Mouse (Mus musculus) liver, embryonic 14.5 days (tissue): ENCODE data around the gene Dpp6. TPM values are rescaled to one million over a fixed set of nuclear protein-coding genes. Genes with fewer than 3 reads are reported as not detected.

Experiments
- ATAC-seq: fragments of 200-750 bp; cut with Nextera tagmentation; 2 replicates; pipeline ENCODE4 v1.8.0; 2017; ENCODE audit warnings: moderate number of reproducible peaks, mild to moderate bottlenecking, moderate library complexity; ENCODE audit not compliant: insufficient read depth
- DNase-seq, 3 experiments: peaks; one replicate each; pipeline ENCODE4 v3.0.0-alpha.2; 2012 to 2013; ENCODE audit warnings: low read depth in 3 of 3, low spot score in 3 of 3
- H3K27ac ChIP-seq: fragments of 300-500 bp; sonication (generic); 2 replicates; pipeline ENCODE4 v1.5.1; 2014; ENCODE audit warnings: moderate library complexity, mild to moderate bottlenecking, control low read depth, inconsistent platforms
- H3K27me3 ChIP-seq: fragments of 300-500 bp; sonication (generic); 2 replicates; pipeline ENCODE4 v1.6.1; 2014; ENCODE audit warnings: mild to moderate bottlenecking, low read length, moderate library complexity; ENCODE audit not compliant: control insufficient read depth, insufficient read depth
- H3K36me3 ChIP-seq: fragments of 300-500 bp; sonication (generic); replicated peaks from 2 replicates; pipeline ENCODE4 v1.6.1; 2014; ENCODE audit warnings: low read depth; ENCODE audit not compliant: control insufficient read depth, insufficient read depth
- H3K4me1 ChIP-seq, 2 experiments: fragments of 200-500 bp in 1 of 2; fragments of 300-500 bp in 1 of 2; sonication (generic) in 1 of 2; replicated peaks; 2 replicates each; pipeline ENCODE4 v1.6.1; 2012 to 2014; ENCODE audit warnings: antibody characterized with exemption in 1 of 2, inconsistent platforms in 1 of 2, low read length in 1 of 2; ENCODE audit not compliant: control insufficient read depth in 2 of 2, insufficient read depth in 2 of 2
- H3K4me2 ChIP-seq: fragments of 300-500 bp; sonication (generic); 2 replicates; pipeline ENCODE4 v1.6.1; 2014; ENCODE audit warnings: low read depth, mild to moderate bottlenecking, control low read depth, moderate library complexity
- H3K4me3 ChIP-seq, 2 experiments: fragments of 200-500 bp in 1 of 2; fragments of 300-500 bp in 1 of 2; sonication (generic) in 1 of 2; 2 replicates each; pipeline ENCODE4 v1.5.1; 2012 to 2014; ENCODE audit warnings: low read depth in 2 of 2, low read length in 2 of 2, mild to moderate bottlenecking in 2 of 2, control low read depth in 1 of 2, inconsistent platforms in 1 of 2, moderate library complexity in 1 of 2; ENCODE audit not compliant: insufficient read depth in 1 of 2
- H3K9ac ChIP-seq: fragments of 300-500 bp; sonication (generic); replicated peaks from 2 replicates; pipeline ENCODE4 v1.6.1; 2014; ENCODE audit warnings: mild to moderate bottlenecking, control low read depth, moderate library complexity
- H3K9me3 ChIP-seq: fragments of 300-500 bp; sonication (generic); 2 replicates; pipeline ENCODE4 v1.6.1; 2016; ENCODE audit warnings: low read length, mixed read lengths; ENCODE audit not compliant: control insufficient read depth
- CTCF ChIP-seq: IDR thresholded peaks from 2 replicates; pipeline ENCODE4 v1.5.1; 2016; ENCODE audit warnings: antibody characterized with exemption, low read depth, control low read depth
- EP300 ChIP-seq: IDR thresholded peaks from 2 replicates; pipeline ENCODE4 v1.6.1; 2016; ENCODE audit warnings: antibody characterized with exemption, low read depth
- WGBS: fragments of 180-500 bp; shearing (Covaris S2); extraction: QIAGEN DNeasy Blood & Tissue Kit; methylation state at CpG from one replicate; pipeline ENCODE4 v1.1.7; 2014; ENCODE audit not compliant: insufficient replicate concordance; 5-methylcytosine and 5-hydroxymethylcytosine counted together
- polyA plus RNA-seq, 2 experiments: library from polyadenylated mRNA; depleted of rRNA in 1 of 2; stranded (reverse) in 1 of 2; unstranded in 1 of 2; fragments of >200 nt; fragmentation: Nextera tagmentation in 1 of 2; extraction: Ambion mirVana in 1 of 2; gene quantifications; 2 replicates each; pipeline versions ENCODE4 v1.2.1 to v1.2.3; 2012 to 2014

Dpp6 gene
- polyA plus RNA-seq, 2 experiments, result 0.30 to 0.48 TPM

DNA sequence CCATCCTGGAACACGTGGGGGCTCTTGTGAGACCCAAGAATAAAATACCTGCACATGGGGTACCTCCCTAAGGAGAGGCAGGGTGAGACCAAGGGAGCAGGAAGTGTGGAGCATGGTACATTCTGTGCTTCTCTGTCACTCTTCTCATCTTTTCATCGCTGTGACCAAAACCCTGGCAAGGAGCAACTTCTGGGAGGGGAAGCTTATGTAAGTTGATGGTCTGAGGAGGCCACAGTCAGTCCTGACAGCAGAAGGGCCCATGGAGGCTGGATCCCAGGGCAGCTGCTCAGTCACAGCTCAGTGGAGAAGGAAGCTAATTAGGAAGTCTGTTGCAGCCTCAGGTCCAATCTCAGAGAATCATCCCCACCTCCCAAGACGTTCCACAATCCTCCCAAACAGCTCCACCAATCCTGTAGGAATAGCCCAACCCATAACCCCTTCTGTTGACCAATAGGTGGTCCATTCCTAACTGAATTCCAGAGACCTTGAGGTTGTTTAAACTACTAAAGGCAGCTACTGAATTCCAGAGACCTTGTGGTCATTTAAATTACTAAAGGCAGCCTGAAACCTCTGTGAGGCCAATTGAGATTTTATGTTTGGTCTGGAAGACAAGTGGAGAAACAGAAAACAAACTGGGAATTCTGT lies 636.3 kb downstream of the Dpp6 start:
- Histone ChIP-seq H3K27ac (no peak overlapping the region), H3K9ac (no peak overlapping the region), H3K4me2 (no peak overlapping the region), H3K9me3 (no peaks in the 10 kb centered on the region), H3K4me1 (no peaks in the 10 kb centered on the region), H3K27me3 (no peaks in the 10 kb centered on the region), H3K36me3 (no peaks in the 10 kb centered on the region), H3K4me3 (no peak overlapping the region)
- no peak for DNase-seq
- no peak for ATAC-seq
- 19% methylated on average over 3 of the region's 3 CpGs for WGBS
- TF ChIP-seq EP300 (no peak), CTCF (no peak)

DNA sequence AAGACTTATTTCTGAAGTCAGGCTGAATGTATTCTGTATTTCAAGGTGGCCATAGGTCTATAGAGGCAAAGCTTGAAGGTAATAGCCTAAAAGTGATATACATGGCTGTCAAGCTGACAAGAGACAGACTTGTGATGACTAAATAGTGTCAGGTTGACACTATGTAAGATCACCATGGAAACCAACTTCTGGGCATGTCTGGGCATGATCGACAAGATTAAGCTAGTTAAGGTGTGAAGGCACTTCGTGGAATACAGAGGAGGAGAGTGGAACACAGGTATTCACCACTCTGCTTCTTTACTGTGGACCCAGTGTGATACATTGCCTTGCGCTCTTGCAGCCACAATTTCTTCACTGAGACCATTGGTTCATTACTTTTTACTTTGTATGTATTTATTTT lies 637.4 kb downstream of the Dpp6 start:
- DNase-seq (no peak), ATAC-seq (no peak)
- H3K9ac ChIP-seq, result no peak overlapping the region
- H3K27me3 ChIP-seq, result no peaks in the 10 kb centered on the region
- no peaks in the 10 kb centered on the region for H3K4me1 ChIP-seq
- no peak overlapping the region for H3K4me3 ChIP-seq
- H3K4me2 ChIP-seq, result no peak overlapping the region
- H3K9me3 ChIP-seq, result no peaks in the 10 kb centered on the region
- H3K36me3 ChIP-seq, result no peaks in the 10 kb centered on the region
- TF ChIP-seq EP300 (no peak), CTCF (no peak)
- 59% methylated on average over 3 of the region's 3 CpGs for WGBS
- no peak overlapping the region for H3K27ac ChIP-seq

DNA sequence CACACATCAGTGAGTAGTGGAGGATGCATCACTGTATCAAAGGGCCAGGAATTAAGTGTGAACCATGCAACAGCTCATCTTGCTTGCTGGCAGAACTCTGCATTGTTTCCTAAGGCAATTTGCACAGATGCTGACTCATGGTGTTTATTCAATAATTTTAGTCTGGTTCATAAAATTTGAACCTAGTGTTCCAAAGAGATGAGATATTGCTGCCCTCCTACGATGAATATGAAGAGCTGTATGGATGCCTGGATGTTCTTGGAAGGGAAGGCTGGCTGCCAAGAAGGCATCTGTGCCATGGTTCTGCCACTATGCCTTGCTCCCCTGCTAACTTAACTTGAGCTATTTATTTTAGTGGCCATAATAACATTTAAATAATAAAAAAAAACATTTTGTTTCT lies 640.0 kb downstream of the Dpp6 start:
- 54% methylated on average over 1 of the region's 1 CpGs for WGBS
- no peak for TF ChIP-seq CTCF
- no peak for TF ChIP-seq EP300
- Histone ChIP-seq H3K36me3 (no peaks in the 10 kb centered on the region), H3K9ac (no peak overlapping the region), H3K4me2 (no peak overlapping the region), H3K9me3 (no peaks in the 10 kb centered on the region), H3K27me3 (no peaks in the 10 kb centered on the region), H3K4me3 (no peak overlapping the region), H3K4me1 (no peaks in the 10 kb centered on the region), H3K27ac (no peak overlapping the region)
- DNase-seq (no peak), ATAC-seq (no peak)

DNA sequence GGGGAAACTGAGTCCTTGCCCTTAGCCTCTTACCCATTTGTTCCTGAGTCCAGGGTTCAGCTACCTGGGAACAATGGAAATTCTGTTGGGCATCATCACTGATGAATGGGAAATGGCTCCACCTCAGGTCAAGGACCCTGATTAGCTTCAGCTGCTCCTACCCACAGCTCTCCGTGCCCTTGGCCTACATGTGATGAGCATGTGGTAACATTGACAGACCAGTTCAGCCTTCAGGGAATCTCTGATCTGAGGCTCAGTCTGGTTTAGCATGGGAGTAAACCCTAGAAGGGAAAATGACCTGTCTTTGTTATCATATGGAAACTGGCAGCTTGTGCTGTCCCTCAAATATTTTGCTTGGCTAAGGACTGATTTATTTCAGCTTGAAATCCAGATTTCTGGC lies 640.7 kb downstream of the Dpp6 start:
- no peak overlapping the region for H3K27ac ChIP-seq
- H3K36me3 ChIP-seq, result no peaks in the 10 kb centered on the region
- H3K9me3 ChIP-seq, result no peaks in the 10 kb centered on the region
- H3K9ac ChIP-seq, result no peak overlapping the region
- H3K4me3 ChIP-seq, result no peak overlapping the region
- ATAC-seq (no peak), DNase-seq (no peak)
- no peaks in the 10 kb centered on the region for H3K4me1 ChIP-seq
- H3K27me3 ChIP-seq, result no peaks in the 10 kb centered on the region
- H3K4me2 ChIP-seq, result no peak overlapping the region
- TF ChIP-seq CTCF (no peak), EP300 (no peak)
- WGBS, result 46% methylated on average over 1 of the region's 1 CpGs

DNA sequence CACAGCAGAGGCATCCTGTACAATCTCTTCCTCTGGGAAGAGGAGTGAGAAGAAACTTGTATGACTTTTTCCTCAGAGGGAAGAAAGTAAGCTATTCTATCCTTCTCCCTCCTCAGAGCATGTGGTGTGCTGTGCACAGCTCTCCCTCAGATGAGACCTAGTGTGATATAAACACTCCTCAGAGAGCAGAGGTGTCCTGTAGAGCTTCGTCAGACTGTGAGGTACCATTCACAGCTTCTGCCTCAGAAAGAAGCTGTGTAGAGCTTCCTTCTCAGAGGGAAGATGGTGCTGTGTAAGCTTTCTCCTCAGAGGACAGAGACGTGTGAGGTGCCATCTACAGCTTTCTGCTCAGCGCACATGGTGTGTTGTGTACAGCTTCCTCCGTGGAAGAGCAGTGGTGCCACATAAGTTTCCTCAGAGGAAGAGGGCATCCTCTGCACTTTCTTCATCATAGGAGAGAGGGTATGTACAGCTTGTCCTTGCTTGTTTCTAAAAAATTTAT lies 658.0 kb downstream of the Dpp6 start:
- H3K4me3 ChIP-seq, result no peak overlapping the region
- no peak overlapping the region for H3K4me2 ChIP-seq
- TF ChIP-seq EP300 (no peak), CTCF (no peak)
- H3K27ac ChIP-seq, result no peak overlapping the region
- H3K9me3 ChIP-seq, result no peaks in the 10 kb centered on the region
- H3K9ac ChIP-seq, result no peak overlapping the region
- no peak for DNase-seq
- no peaks in the 10 kb centered on the region for H3K27me3 ChIP-seq
- 44% methylated on average over 4 of the region's 4 CpGs for WGBS
- ATAC-seq, result no peak
- no peaks in the 10 kb centered on the region for H3K4me1 ChIP-seq
- H3K36me3 ChIP-seq, result no peaks in the 10 kb centered on the region
